Mouse (Mus musculus): Measurements from ENCODE around the gene Zfp710. TPM values are rescaled to one million over a fixed set of nuclear protein-coding genes. Genes with fewer than 3 reads are reported as not detected.

Gene Zfp710
- total and polyA plus RNA-seq, 3 experiments, result 7.6 to 16.2 (median 14.4) TPM

DNA sequence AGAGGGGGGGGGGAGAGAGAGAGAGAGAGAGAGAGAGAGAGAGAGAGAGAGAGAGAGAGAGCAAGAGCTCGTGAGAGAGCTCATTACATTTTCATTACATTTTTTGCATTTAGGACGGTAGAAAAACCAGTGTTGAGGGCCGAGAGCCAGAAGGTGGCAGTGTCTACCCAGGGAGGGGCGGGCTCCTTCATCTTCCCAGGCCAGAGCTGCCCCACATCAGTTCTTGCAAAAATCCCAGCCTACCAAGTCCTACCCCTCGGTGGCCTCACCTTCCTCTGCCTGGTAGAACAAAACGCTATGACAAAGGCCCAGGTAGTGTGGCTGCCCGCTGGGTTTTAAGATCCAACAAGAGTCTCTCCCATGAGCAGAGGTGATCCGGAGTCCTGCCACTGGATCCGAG is 116.2 kb downstream of the Zfp710 start (continued):
- TF ChIP-seq CTCF (conservative IDR thresholded peaks at IDR 0.05 in 1 of 2, IDR thresholded peaks at IDR 0.05 in 1 of 2; ENCODE audit: low read depth in 2 of 2, low read length in 2 of 2), result peak; percentile 46 to 96; a peak in 3 of 4 replicates
- TF ChIP-seq RAD21 (IDR thresholded peaks at IDR 0.05; ENCODE audit: low read depth, low read length), result peak; percentile 96

Other genes starting within 250 kb of the Zfp710 start
- not detected in 2 replicates for gene Mesp1, start 231.0 kb upstream of the Zfp710 start, total RNA-seq (2012; rRNA removed)
- gene Mesp1, start 231.0 kb upstream of the Zfp710 start, total RNA-seq (2014; rRNA removed), result not detected in 2 replicates
- not detected in 2 replicates for gene Mesp1, start 231.0 kb upstream of the Zfp710 start, polyA plus RNA-seq (2012; ENCODE audit: insufficient read length, low read depth)
- gene Mesp2, start 214.1 kb upstream of the Zfp710 start, total RNA-seq (2012; rRNA removed), result not detected in 2 replicates
- gene Mesp2, start 214.1 kb upstream of the Zfp710 start, total RNA-seq (2014; rRNA removed), result not detected in 2 replicates
- gene Mesp2, start 214.1 kb upstream of the Zfp710 start, polyA plus RNA-seq (2012; ENCODE audit: insufficient read length, low read depth), result not detected in 2 replicates
- 0.13 and 0.25 TPM in 2 replicates for gene Anpep, start 163.8 kb upstream of the Zfp710 start, total RNA-seq (2012; rRNA removed)
- gene Anpep, start 163.8 kb upstream of the Zfp710 start, total RNA-seq (2014; rRNA removed), result not detected in 2 replicates
- 0.45 and 0.60 TPM in 2 replicates for gene Anpep, start 163.8 kb upstream of the Zfp710 start, polyA plus RNA-seq (2012; ENCODE audit: insufficient read length, low read depth)
- gene Ap3s2, start 104.2 kb upstream of the Zfp710 start, total RNA-seq (2012; rRNA removed), result 11.8 and 12.7 TPM in 2 replicates
- gene Ap3s2, start 104.2 kb upstream of the Zfp710 start, total RNA-seq (2014; rRNA removed), result 14.4 and 14.9 TPM in 2 replicates
- gene Ap3s2, start 104.2 kb upstream of the Zfp710 start, polyA plus RNA-seq (2012; ENCODE audit: insufficient read length, low read depth), result 21.8 and 28.3 TPM in 2 replicates
- not detected in 2 replicates for gene Arpin, start 89.5 kb upstream of the Zfp710 start, total RNA-seq (2012; rRNA removed)
- not detected in 2 replicates for gene Arpin, start 89.5 kb upstream of the Zfp710 start, total RNA-seq (2014; rRNA removed)
- gene Arpin, start 89.5 kb upstream of the Zfp710 start, polyA plus RNA-seq (2012; ENCODE audit: insufficient read length, low read depth), result not detected in 2 replicates
- gene Idh2, start 90.6 kb downstream of the Zfp710 start, total RNA-seq (2012; rRNA removed), result 71.1 and 96.4 TPM in 2 replicates
- gene Idh2, start 90.6 kb downstream of the Zfp710 start, total RNA-seq (2014; rRNA removed), result 20.8 and 21.5 TPM in 2 replicates
- 13.6 and 21.1 TPM in 2 replicates for gene Idh2, start 90.6 kb downstream of the Zfp710 start, polyA plus RNA-seq (2012; ENCODE audit: insufficient read length, low read depth)
- gene Sema4b, start 162.0 kb downstream of the Zfp710 start, total RNA-seq (2012; rRNA removed), result 8.6 and 9.4 TPM in 2 replicates
- 1.3 and 1.5 TPM in 2 replicates for gene Sema4b, start 162.0 kb downstream of the Zfp710 start, total RNA-seq (2014; rRNA removed)
- gene Sema4b, start 162.0 kb downstream of the Zfp710 start, polyA plus RNA-seq (2012; ENCODE audit: insufficient read length, low read depth), result 5.2 and 6.7 TPM in 2 replicates
- gene Cib1, start 208.0 kb downstream of the Zfp710 start, total RNA-seq (2012; rRNA removed), result 69.6 and 73.1 TPM in 2 replicates
- gene Cib1, start 208.0 kb downstream of the Zfp710 start, total RNA-seq (2014; rRNA removed), result 29.1 and 29.5 TPM in 2 replicates
- gene Cib1, start 208.0 kb downstream of the Zfp710 start, polyA plus RNA-seq (2012; ENCODE audit: insufficient read length, low read depth), result 48.1 and 51.8 TPM in 2 replicates
- gene Gdpgp1, start 208.1 kb downstream of the Zfp710 start, total RNA-seq (2012; rRNA removed), result 3.6 and 4.2 TPM in 2 replicates
- gene Gdpgp1, start 208.1 kb downstream of the Zfp710 start, total RNA-seq (2014; rRNA removed), result 1.9 and 2.0 TPM in 2 replicates
- 2.9 and 3.0 TPM in 2 replicates for gene Gdpgp1, start 208.1 kb downstream of the Zfp710 start, polyA plus RNA-seq (2012; ENCODE audit: insufficient read length, low read depth)
- gene Ttll13, start 221.6 kb downstream of the Zfp710 start, total RNA-seq (2012; rRNA removed), result 0.59 TPM in 2 replicates
- not detected in 2 replicates for gene Ttll13, start 221.6 kb downstream of the Zfp710 start, total RNA-seq (2014; rRNA removed)
- gene Ttll13, start 221.6 kb downstream of the Zfp710 start, polyA plus RNA-seq (2012; ENCODE audit: insufficient read length, low read depth), result 0.55 TPM in 1 of 2 replicates, not detected in the other
- gene Ngrn, start 236.4 kb downstream of the Zfp710 start, total RNA-seq (2012; rRNA removed), result 32.1 and 33.3 TPM in 2 replicates
- 43.2 and 45.6 TPM in 2 replicates for gene Ngrn, start 236.4 kb downstream of the Zfp710 start, total RNA-seq (2014; rRNA removed)
- gene Ngrn, start 236.4 kb downstream of the Zfp710 start, polyA plus RNA-seq (2012; ENCODE audit: insufficient read length, low read depth), result 28.3 and 30.9 TPM in 2 replicates
- gene Vps33b, start 244.8 kb downstream of the Zfp710 start, total RNA-seq (2012; rRNA removed), result 20.6 and 23.2 TPM in 2 replicates
- 15.5 and 15.8 TPM in 2 replicates for gene Vps33b, start 244.8 kb downstream of the Zfp710 start, total RNA-seq (2014; rRNA removed)
- 16.6 and 20.4 TPM in 2 replicates for gene Vps33b, start 244.8 kb downstream of the Zfp710 start, polyA plus RNA-seq (2012; ENCODE audit: insufficient read length, low read depth)

All from CH12.LX (cell line).